Mouse (Mus musculus): ENCODE results near the gene Rae1. TPM values are rescaled to one million over a fixed set of nuclear protein-coding genes. Genes with fewer than 3 reads are reported as not detected.

The Rae1 gene
- polyA plus RNA-seq, 1 experiment from 2014 or later = 111 TPM

GRCm38 (mm10) chr2:172998478-172998877 lies 1.4 kb upstream of the Rae1 start:
- ATAC-seq (ENCODE audit: low FRiP score, low read depth) = no peak
- H3K27ac ChIP-seq (replicated peaks) = no peak overlapping the region
- H3K4me1 ChIP-seq (replicated peaks) = peaks cover 15% of the 10 kb centered on the region
- 68% methylated on average over 7 of the region's 7 CpGs for WGBS
- H3K27me3 ChIP-seq = peaks cover 5% of the 10 kb centered on the region; the same call in 1 of the 2 replicates
- no peak overlapping the region for H3K9ac ChIP-seq
- H3K4me2 ChIP-seq = no peak overlapping the region
- H3K4me3 ChIP-seq = no peak overlapping the region
- no peaks in the 10 kb centered on the region for H3K9me3 ChIP-seq
- peaks cover 6% of the 10 kb centered on the region for H3K36me3 ChIP-seq

GRCm38 (mm10) chr2:173000285-173000652 lies 352 bp downstream of the Rae1 start:
- Histone ChIP-seq H3K4me2 (peak overlapping the region; percentile 82), H3K27me3 (peaks cover 5% of the 10 kb centered on the region; the same call in 1 of the 2 replicates), H3K9me3 (no peaks in the 10 kb centered on the region), H3K27ac (replicated peaks) (peak overlapping the region; percentile 86), H3K4me1 (replicated peaks) (peaks cover 15% of the 10 kb centered on the region), H3K4me3 (peak overlapping the region; percentile 83), H3K36me3 (peaks cover 23% of the 10 kb centered on the region), H3K9ac (peak overlapping the region; percentile 90)
- WGBS = under 1% methylated on average over 36 of the region's 42 CpGs
- peak; percentile 89 for ATAC-seq (ENCODE audit: low FRiP score, low read depth)

GRCm38 (mm10) chr2:173000921-173001320 lies 1.0 kb downstream of the Rae1 start:
- H3K4me1 ChIP-seq (replicated peaks) = peaks cover 15% of the 10 kb centered on the region
- H3K4me2 ChIP-seq = peak overlapping the region; percentile 82
- H3K27ac ChIP-seq (replicated peaks) = 0 out of 2 replicates have a peak overlapping the region, but pooled peaks have one; percentile 86
- peaks cover 28% of the 10 kb centered on the region for H3K36me3 ChIP-seq
- peaks cover 5% of the 10 kb centered on the region; the same call in 1 of the 2 replicates for H3K27me3 ChIP-seq
- WGBS = 21% methylated on average over 8 of the region's 8 CpGs
- peak overlapping the region; percentile 90 for H3K9ac ChIP-seq
- no peak for ATAC-seq (ENCODE audit: low FRiP score, low read depth)
- peak overlapping the region; percentile 83 for H3K4me3 ChIP-seq
- H3K9me3 ChIP-seq = no peaks in the 10 kb centered on the region

GRCm38 (mm10) chr2:173003737-173004136 lies 3.8 kb downstream of the Rae1 start:
- no peak overlapping the region for H3K9ac ChIP-seq
- no peaks in the 10 kb centered on the region for H3K27me3 ChIP-seq
- H3K4me3 ChIP-seq = no peak overlapping the region
- WGBS = 91% methylated on average over 8 of the region's 8 CpGs
- H3K27ac ChIP-seq (replicated peaks) = no peak overlapping the region
- H3K36me3 ChIP-seq = peaks cover 54% of the 10 kb centered on the region
- no peaks in the 10 kb centered on the region for H3K9me3 ChIP-seq
- H3K4me2 ChIP-seq = no peak overlapping the region
- H3K4me1 ChIP-seq (replicated peaks) = peaks cover 15% of the 10 kb centered on the region
- no peak for ATAC-seq (ENCODE audit: low FRiP score, low read depth)

- no peaks in the 10 kb centered on the region for H3K27me3 ChIP-seq
Measured at GRCm38 (mm10) chr2:173010220-173010717, 10.4 kb downstream of the Rae1 start.

GRCm38 (mm10) chr2:173011440-173011839 lies 11.5 kb downstream of the Rae1 start:
- H3K27ac ChIP-seq (replicated peaks) = no peak overlapping the region
- no peak for ATAC-seq (ENCODE audit: low FRiP score, low read depth)
- H3K4me2 ChIP-seq = no peak overlapping the region
- no peaks in the 10 kb centered on the region for H3K9me3 ChIP-seq
- H3K27me3 ChIP-seq = no peaks in the 10 kb centered on the region
- peaks cover 94% of the 10 kb centered on the region for H3K36me3 ChIP-seq
- WGBS = 95% methylated on average over 8 of the region's 8 CpGs
- no peak overlapping the region for H3K4me3 ChIP-seq
- no peaks in the 10 kb centered on the region for H3K4me1 ChIP-seq (replicated peaks)
- no peak overlapping the region for H3K9ac ChIP-seq

More at GRCm38 (mm10) chr2:173010220-173010717, 10.4 kb downstream of the Rae1 start:
- H3K4me2 ChIP-seq = no peak overlapping the region
- H3K36me3 ChIP-seq = peaks cover 95% of the 10 kb centered on the region
- no peak overlapping the region for H3K27ac ChIP-seq (replicated peaks)
- H3K9me3 ChIP-seq = no peaks in the 10 kb centered on the region
- H3K9ac ChIP-seq = no peak overlapping the region
- H3K4me3 ChIP-seq = no peak overlapping the region
- WGBS = 75% methylated on average over 3 of the region's 3 CpGs
- ATAC-seq (ENCODE audit: low FRiP score, low read depth) = no peak
- H3K4me1 ChIP-seq (replicated peaks) = no peaks in the 10 kb centered on the region

GRCm38 (mm10) chr2:173014741-173015287 lies 14.9 kb downstream of the Rae1 start:
- Histone ChIP-seq H3K36me3 (peaks cover 61% of the 10 kb centered on the region), H3K4me2 (no peak overlapping the region), H3K4me3 (no peak overlapping the region), H3K9me3 (no peaks in the 10 kb centered on the region), H3K4me1 (replicated peaks) (peaks cover 5% of the 10 kb centered on the region), H3K27ac (replicated peaks) (no peak overlapping the region), H3K9ac (no peak overlapping the region), H3K27me3 (peaks cover 12% of the 10 kb centered on the region)
- 82% methylated on average over 7 of the region's 7 CpGs for WGBS
- ATAC-seq (ENCODE audit: low FRiP score, low read depth) = no peak

GRCm38 (mm10) chr2:173017940-173018339 lies 18.0 kb downstream of the Rae1 start:
- peaks cover 31% of the 10 kb centered on the region for H3K36me3 ChIP-seq
- H3K27me3 ChIP-seq = peaks cover 26% of the 10 kb centered on the region
- H3K27ac ChIP-seq (replicated peaks) = no peak overlapping the region
- WGBS = 34% methylated on average over 6 of the region's 6 CpGs
- H3K4me3 ChIP-seq = no peak overlapping the region
- no peaks in the 10 kb centered on the region for H3K9me3 ChIP-seq
- no peak overlapping the region for H3K4me2 ChIP-seq
- peaks cover 25% of the 10 kb centered on the region for H3K4me1 ChIP-seq (replicated peaks)
- H3K9ac ChIP-seq = no peak overlapping the region
- no peak for ATAC-seq (ENCODE audit: low FRiP score, low read depth)

- Histone ChIP-seq H3K36me3 (peaks cover 24% of the 10 kb centered on the region), H3K4me3 (no peak overlapping the region), H3K9me3 (no peaks in the 10 kb centered on the region), H3K9ac (no peak overlapping the region), H3K4me1 (replicated peaks) (peaks cover 32% of the 10 kb centered on the region), H3K27me3 (peaks cover 26% of the 10 kb centered on the region), H3K27ac (replicated peaks) (no peak overlapping the region), H3K4me2 (no peak overlapping the region)
- WGBS = 27% methylated on average over 8 of the region's 8 CpGs
- no peak for ATAC-seq (ENCODE audit: low FRiP score, low read depth)
Measured at GRCm38 (mm10) chr2:173018618-173019017, 18.7 kb downstream of the Rae1 start.

GRCm38 (mm10) chr2:173019322-173019721 lies 19.4 kb downstream of the Rae1 start:
- H3K4me1 ChIP-seq (replicated peaks) = peaks cover 39% of the 10 kb centered on the region
- peak overlapping the region; percentile 78 for H3K4me2 ChIP-seq
- peak overlapping the region; percentile 41 for H3K4me3 ChIP-seq
- H3K9me3 ChIP-seq = no peaks in the 10 kb centered on the region
- peaks cover 26% of the 10 kb centered on the region for H3K27me3 ChIP-seq
- ATAC-seq (ENCODE audit: low FRiP score, low read depth) = no peak; the same call in 1 of the 2 replicates
- H3K9ac ChIP-seq = no peak overlapping the region
- 14% methylated on average over 9 of the region's 9 CpGs for WGBS
- H3K27ac ChIP-seq (replicated peaks) = no peak overlapping the region
- peaks cover 17% of the 10 kb centered on the region for H3K36me3 ChIP-seq

GRCm38 (mm10) chr2:173019790-173020189 lies 19.9 kb downstream of the Rae1 start:
- H3K9me3 ChIP-seq = no peaks in the 10 kb centered on the region
- no peak overlapping the region for H3K27ac ChIP-seq (replicated peaks)
- H3K4me3 ChIP-seq = peak overlapping the region; percentile 41
- H3K9ac ChIP-seq = 0 out of 2 replicates have a peak overlapping the region, but pooled peaks have one; percentile 7
- peaks cover 43% of the 10 kb centered on the region for H3K4me1 ChIP-seq (replicated peaks)
- peak; percentile 44 for ATAC-seq (ENCODE audit: low FRiP score, low read depth)
- peaks cover 12% of the 10 kb centered on the region for H3K36me3 ChIP-seq
- WGBS = under 1% methylated on average over 29 of the region's 29 CpGs
- peak overlapping the region; percentile 78 for H3K4me2 ChIP-seq
- peaks cover 26% of the 10 kb centered on the region for H3K27me3 ChIP-seq

- Histone ChIP-seq H3K9ac (0 out of 2 replicates have a peak within 1 kb of the TSS, but pooled peaks have one; percentile 7), H3K27ac (replicated peaks) (no peak within 1 kb of the TSS), H3K36me3 (peaks cover 6% of the 10 kb centered on the region), H3K9me3 (no peaks in the 10 kb centered on the region), H3K4me1 (replicated peaks) (peaks cover 49% of the 10 kb centered on the region), H3K4me3 (peak within 1 kb of the TSS; percentile 82), H3K27me3 (peaks cover 26% of the 10 kb centered on the region), H3K4me2 (peak within 1 kb of the TSS; percentile 78)
- WGBS = 28% methylated on average over 11 of the region's 11 CpGs
- no peak for ATAC-seq (ENCODE audit: low FRiP score, low read depth)
Measured at GRCm38 (mm10) chr2:173020430-173020829, 20.5 kb downstream of the Rae1 start, which contains the start of gene Rbm38. Gene Rbm38, plus strand, starts transcription at chr2:173020498.
